Mouse (Mus musculus) adrenal gland, adult 2 months (tissue): ENCODE measurements around the gene Trim43a. TPM values are rescaled to one million over a fixed set of nuclear protein-coding genes. Genes with fewer than 3 reads are reported as not detected.
"Not testable (repeated sequence)": the region's sequence is repeated elsewhere in the genome, so short reads cannot be mapped to it uniquely, and the experiment has no call there.

Source experiments
- DNase-seq: peaks from one replicate; pipeline ENCODE4 v3.0.0; 2021
- long read RNA-seq: library from polyadenylated mRNA; stranded (forward); transcript quantifications from one replicate; pipeline ENCODE4 v2.0.0, GENCODE M21; 2021
- polyA plus RNA-seq: library from polyadenylated mRNA; depleted of rRNA; stranded (reverse); fragments of >200 nt; gene quantifications from 2 replicates; pipeline ENCODE4 v1.2.3, GENCODE M21; 2012; rRNA removed
- total RNA-seq, 2 experiments: library from RNA; stranded (reverse); gene quantifications; 2 replicates each; pipeline ENCODE4 v1.2.3; 2021

The Trim43a gene
- total RNA-seq: under 1 TPM; 0.31 to 0.46 TPM
- polyA plus RNA-seq: not detected in 2 replicates
- long read RNA-seq: 0 reads

- not testable (repeated sequence) for DNase-seq
These were observed at the start of gene Trim43a for GRCm38 (mm10) chr9:88580591-88580990. Trim43a (plus strand) TSS chr9:88580891.

- no peak for DNase-seq
These were observed 46.6 kb upstream of the Trim43a start for GRCm38 (mm10) chr9:88534093-88534492.

GRCm38 (mm10) chr9:88539546-88540224, 41.0 kb upstream of the Trim43a start:
- no peak for DNase-seq

GRCm38 (mm10) chr9:88542816-88543215, 37.9 kb upstream of the Trim43a start:
- no peak for DNase-seq

GRCm38 (mm10) chr9:88545534-88545933, 35.2 kb upstream of the Trim43a start:
- no peak for DNase-seq

- peak; percentile 45 for DNase-seq
These were observed 34.5 kb upstream of the Trim43a start for GRCm38 (mm10) chr9:88546166-88546565.

- DNase-seq: no peak
These were observed 34.0 kb upstream of the Trim43a start for GRCm38 (mm10) chr9:88546657-88547056.

GRCm38 (mm10) chr9:88547270-88547669, 33.4 kb upstream of the Trim43a start:
- peak; percentile 26 for DNase-seq

- DNase-seq: peak; percentile 83
These were observed 32.7 kb upstream of the Trim43a start, which contains the start of gene Zfp949 for GRCm38 (mm10) chr9:88547851-88548613. Zfp949 (plus strand) TSS chr9:88548020.

GRCm38 (mm10) chr9:88548614-88548945, 32.1 kb upstream of the Trim43a start:
- no peak for DNase-seq

GRCm38 (mm10) chr9:88553071-88553470, 27.6 kb upstream of the Trim43a start:
- DNase-seq: no peak

- no peak for DNase-seq
These were observed 22.5 kb upstream of the Trim43a start for GRCm38 (mm10) chr9:88558146-88558545.

- not testable (repeated sequence) for DNase-seq
These were observed 19.2 kb upstream of the Trim43a start for GRCm38 (mm10) chr9:88561476-88561875.

- DNase-seq: not testable (repeated sequence)
These were observed 10.2 kb upstream of the Trim43a start for GRCm38 (mm10) chr9:88570471-88570870.

- DNase-seq: not testable (repeated sequence)
These were observed 13.0 kb downstream of the Trim43a start for GRCm38 (mm10) chr9:88593708-88594107.

- peak; percentile 100 for DNase-seq
These were observed 18.8 kb downstream of the Trim43a start for GRCm38 (mm10) chr9:88599206-88600162.

GRCm38 (mm10) chr9:88625803-88626514, 45.3 kb downstream of the Trim43a start:
- DNase-seq: not testable (repeated sequence)

- DNase-seq: not testable (repeated sequence)
These were observed 57.4 kb downstream of the Trim43a start for GRCm38 (mm10) chr9:88638125-88638524.
